Mouse (Mus musculus): ENCODE results near the gene Ccdc85b.
A peak's percentile ranks its signal among the peaks of the same experiment; 100 is the strongest.

- TF ChIP-seq CTCF (IDR thresholded peaks at IDR 0.05; ENCODE audit: low read depth) (peak; percentile 48), EP300 (IDR thresholded peaks at IDR 0.05; ENCODE audit: low read depth) (peak; percentile 17; the same call in 1 of the 2 replicates)
Observed at GRCm38 (mm10) chr19:5488878-5489571, 31.3 kb upstream of the Ccdc85b start.
